Mouse (Mus musculus): ENCODE measurements at regions not wholly inside any gene's neighbourhood (a gene's known extent, or its start where the extent isn't known, plus 50 kb on each side); places are given as distances from the start of the nearest gene placed in this dataset.

- H3K9me3 ChIP-seq (replicated peaks; ENCODE audit: low read length), result no peaks in the 10 kb centered on the region
- H3K27me3 ChIP-seq (ENCODE audit: insufficient read depth, low read length), result no peaks in the 10 kb centered on the region
- no peak for ATAC-seq (replicated peaks; ENCODE audit: low FRiP score, low read depth)
- no peaks in the 10 kb centered on the region for H3K4me1 ChIP-seq (replicated peaks; ENCODE audit: insufficient read depth, low read length)
- WGBS, result 86% methylated on average over 2 of the region's 2 CpGs
- H3K36me3 ChIP-seq (ENCODE audit: insufficient read depth, low read length), result no peaks in the 10 kb centered on the region
- no peak for TF ChIP-seq CTCF (IDR thresholded peaks at IDR 0.05; ENCODE audit: low read depth)
- no peak overlapping the region for H3K9ac ChIP-seq (ENCODE audit: low read depth, low read length)
- no peak overlapping the region for H3K27ac ChIP-seq
- DNase-seq (ENCODE audit: low spot score), result no peak
- no peak overlapping the region for H3K4me3 ChIP-seq (replicated peaks; ENCODE audit: low read depth, low read length)
- H3K4me2 ChIP-seq (ENCODE audit: low read length), result no peak overlapping the region
These were observed 228.0 kb upstream of the Fam83b start for GRCm38 (mm10) chr9:76794951-76795350.

- H3K27me3 ChIP-seq (ENCODE audit: insufficient read depth, low read length), result no peaks in the 10 kb centered on the region
- H3K9ac ChIP-seq (ENCODE audit: low read depth, low read length), result no peak overlapping the region
- H3K4me1 ChIP-seq (replicated peaks; ENCODE audit: insufficient read depth, low read length), result no peaks in the 10 kb centered on the region
- H3K4me2 ChIP-seq (ENCODE audit: low read length), result no peak overlapping the region
- peak; percentile 74 for DNase-seq (ENCODE audit: low spot score)
- no peak overlapping the region for H3K27ac ChIP-seq
- no peaks in the 10 kb centered on the region for H3K9me3 ChIP-seq (replicated peaks; ENCODE audit: low read length)
- TF ChIP-seq CTCF (IDR thresholded peaks at IDR 0.05; ENCODE audit: low read depth), result no peak
- ATAC-seq (replicated peaks; ENCODE audit: low FRiP score, low read depth), result no peak
- WGBS, result 56% methylated on average over 1 of the region's 1 CpGs
- H3K36me3 ChIP-seq (ENCODE audit: insufficient read depth, low read length), result no peaks in the 10 kb centered on the region
- no peak overlapping the region for H3K4me3 ChIP-seq (replicated peaks; ENCODE audit: low read depth, low read length)
These were observed 221.7 kb upstream of the Fam83b start for GRCm38 (mm10) chr9:76788654-76789053.
